Mouse (Mus musculus): ENCODE measurements at regions not wholly inside any gene's neighbourhood (a gene's known extent, or its start where the extent isn't known, plus 50 kb on each side); places are given as distances from the start of the nearest gene placed in this dataset.
A peak's percentile ranks its signal among the peaks of the same experiment; 100 is the strongest.

DNA sequence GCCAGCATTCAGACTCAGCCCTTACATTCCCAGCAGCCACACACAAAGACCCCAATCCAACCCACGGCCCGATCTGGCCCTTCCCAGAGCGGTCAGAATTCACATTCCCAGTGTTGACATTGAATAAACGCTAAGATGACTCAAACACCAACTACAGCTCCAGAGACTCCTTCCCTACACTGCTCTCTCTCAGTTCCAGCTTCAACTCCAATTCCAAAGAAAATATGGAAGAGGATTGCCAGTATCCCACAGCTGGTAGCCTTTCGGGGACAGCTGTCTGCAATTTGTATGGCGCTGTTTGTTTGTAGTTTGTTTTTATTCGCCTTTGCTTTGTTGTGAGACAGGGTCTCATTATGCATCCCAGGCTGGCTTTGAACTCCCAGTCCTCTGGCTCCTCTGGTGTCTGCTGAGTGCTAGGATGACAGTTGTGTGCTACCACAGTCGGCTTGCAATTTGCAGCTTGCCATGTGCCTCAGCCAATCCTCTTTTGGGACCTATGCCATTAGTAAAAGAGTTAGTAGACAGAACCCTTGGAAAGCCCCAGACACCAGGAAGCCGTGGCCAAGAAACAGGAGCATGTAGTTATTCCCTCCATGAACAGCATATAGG, 51.0 kb upstream of the Pkdcc start:
- no peaks in the 10 kb centered on the region for H3K36me3 ChIP-seq (ENCODE audit: insufficient read depth)
- ATAC-seq (peak; percentile 88), DNase-seq (peak; percentile 26)
- H3K4me3 ChIP-seq (ENCODE audit: low read depth, low read length) = no peak overlapping the region
- no peak overlapping the region for H3K4me2 ChIP-seq (ENCODE audit: low read depth)
- H3K27ac ChIP-seq (ENCODE audit: low read depth, low read length) = no peak overlapping the region
- H3K9me3 ChIP-seq (ENCODE audit: low read length) = no peaks in the 10 kb centered on the region
- WGBS = 46% methylated on average over 9 of the region's 9 CpGs
- no peak overlapping the region for H3K9ac ChIP-seq
- TF ChIP-seq CTCF (IDR thresholded peaks at IDR 0.05; ENCODE audit: low read depth) = no peak
- H3K27me3 ChIP-seq (ENCODE audit: insufficient read depth, low read length) = no peaks in the 10 kb centered on the region
- no peaks in the 10 kb centered on the region for H3K4me1 ChIP-seq (ENCODE audit: insufficient read depth)

DNA sequence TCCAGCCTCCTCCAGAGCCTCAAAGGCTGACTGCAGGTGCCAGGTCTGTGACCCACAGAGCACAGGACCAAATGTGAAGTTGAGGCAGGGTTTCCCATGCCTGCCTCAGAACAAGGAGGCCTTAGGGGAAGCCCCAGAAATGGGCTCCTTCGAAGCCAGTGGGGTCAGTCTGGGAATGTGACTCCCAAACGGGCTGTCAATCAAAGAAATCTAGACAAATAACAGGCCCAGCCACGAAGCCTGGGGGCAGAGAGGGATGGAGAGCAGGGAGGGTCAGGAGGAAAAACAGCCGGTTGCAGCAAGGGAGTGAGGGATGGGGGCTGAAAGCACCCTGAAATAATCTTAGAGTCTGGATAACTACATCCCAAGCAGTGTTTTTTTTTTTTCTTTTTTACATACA, 50.4 kb upstream of the Pkdcc start:
- Histone ChIP-seq H3K9me3 (ENCODE audit: low read length) (no peaks in the 10 kb centered on the region), H3K4me3 (ENCODE audit: low read depth, low read length) (no peak overlapping the region), H3K27me3 (ENCODE audit: insufficient read depth, low read length) (no peaks in the 10 kb centered on the region), H3K27ac (ENCODE audit: low read depth, low read length) (no peak overlapping the region), H3K4me1 (ENCODE audit: insufficient read depth) (no peaks in the 10 kb centered on the region), H3K36me3 (ENCODE audit: insufficient read depth) (no peaks in the 10 kb centered on the region), H3K4me2 (ENCODE audit: low read depth) (no peak overlapping the region), H3K9ac (no peak overlapping the region)
- 26% methylated on average over 4 of the region's 4 CpGs for WGBS
- ATAC-seq (no peak), DNase-seq (no peak)
- TF ChIP-seq CTCF (IDR thresholded peaks at IDR 0.05; ENCODE audit: low read depth) = no peak

DNA sequence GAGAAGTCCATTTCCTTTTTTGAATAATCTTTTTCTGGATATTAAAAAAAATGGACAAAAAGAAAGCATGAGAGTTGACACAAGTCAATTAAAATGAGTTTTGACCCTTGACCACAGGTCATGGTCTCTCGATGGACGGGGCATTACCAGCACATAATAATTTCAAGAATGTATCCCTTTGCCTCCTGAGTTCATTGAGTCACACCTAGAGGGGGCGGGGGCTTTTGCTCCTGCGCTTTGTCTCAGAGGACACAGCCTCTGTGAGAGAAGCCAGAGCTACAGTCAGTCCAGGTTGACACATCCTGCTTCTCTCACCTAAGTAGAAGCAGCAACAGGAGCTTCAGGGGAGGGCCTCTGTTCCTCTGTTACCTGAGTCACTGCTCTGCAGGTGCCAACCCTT, 50.0 kb upstream of the Pkdcc start:
- no peak overlapping the region for H3K4me3 ChIP-seq (ENCODE audit: low read depth, low read length)
- no peaks in the 10 kb centered on the region for H3K27me3 ChIP-seq (ENCODE audit: insufficient read depth, low read length)
- H3K36me3 ChIP-seq (ENCODE audit: insufficient read depth) = no peaks in the 10 kb centered on the region
- no peaks in the 10 kb centered on the region for H3K4me1 ChIP-seq (ENCODE audit: insufficient read depth)
- no peak for DNase-seq
- no peak overlapping the region for H3K4me2 ChIP-seq (ENCODE audit: low read depth)
- H3K9me3 ChIP-seq (ENCODE audit: low read length) = no peaks in the 10 kb centered on the region
- no peak overlapping the region for H3K27ac ChIP-seq (ENCODE audit: low read depth, low read length)
- 84% methylated on average over 4 of the region's 4 CpGs for WGBS
- H3K9ac ChIP-seq = no peak overlapping the region
- ATAC-seq = no peak
- TF ChIP-seq CTCF (IDR thresholded peaks at IDR 0.05; ENCODE audit: low read depth) = no peak

All from forebrain, postnatal 0 days (tissue).